Mouse (Mus musculus): ENCODE results near the gene Ankrd65.
"Not testable (repeated sequence)": the region's sequence is repeated elsewhere in the genome, so short reads cannot be mapped to it uniquely, and the experiment has no call there.

Ankrd65 gene

DNA sequence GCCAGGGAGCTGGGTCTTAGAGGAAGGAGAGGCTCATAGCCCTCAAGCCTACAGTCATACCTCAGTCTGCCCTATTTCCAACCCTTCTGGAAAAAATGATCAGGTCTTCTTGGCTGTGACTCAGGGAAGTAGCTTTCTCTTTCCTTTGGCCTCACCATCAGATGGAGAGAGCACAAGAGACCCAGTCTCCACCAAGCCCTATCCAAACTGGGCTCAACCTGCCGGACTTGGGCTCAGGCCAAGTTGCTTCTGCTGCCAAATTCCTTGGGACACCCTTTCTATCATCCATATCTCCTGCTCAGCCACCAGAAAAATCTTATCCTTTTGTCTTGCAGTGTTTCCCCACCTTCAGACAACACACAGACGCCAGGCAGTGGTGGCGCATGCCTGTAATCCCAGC, 14.4 kb upstream of the Ankrd65 start:
- DNase-seq: peak; percentile 69

DNA sequence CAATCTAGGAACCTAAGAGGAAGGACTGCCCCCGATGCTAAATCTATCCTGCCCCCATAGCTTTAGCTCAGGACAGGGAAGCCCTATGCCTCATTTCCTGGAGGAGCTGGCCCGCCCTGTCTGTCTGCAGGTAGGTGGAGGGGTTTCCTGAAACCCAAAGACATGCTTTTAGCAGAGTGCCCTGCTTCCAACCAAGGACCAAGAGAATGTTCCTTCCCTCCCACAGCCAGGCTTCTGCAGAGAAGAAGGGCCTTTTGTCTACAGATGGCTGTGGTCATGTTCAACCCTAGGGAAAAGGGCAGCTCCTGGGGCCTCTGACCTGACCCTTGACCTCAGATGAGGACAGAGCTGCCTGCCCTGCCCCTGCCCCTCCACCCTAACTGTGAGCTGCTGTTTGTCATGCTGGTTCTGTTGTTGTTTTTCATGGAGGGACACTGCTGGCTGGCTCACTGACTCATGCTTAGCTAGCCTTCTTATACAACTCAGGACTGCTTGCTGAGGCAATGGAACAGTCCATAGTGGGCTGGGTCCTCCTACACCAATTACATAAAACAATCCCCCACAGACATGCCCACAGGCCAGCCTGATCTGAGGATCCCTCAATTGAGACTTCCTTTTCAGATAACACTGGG, 13.4 kb upstream of the Ankrd65 start:
- no peak for DNase-seq

- DNase-seq: no peak
Observed at GRCm38 (mm10) chr4:155777816-155778215, 12.4 kb upstream of the Ankrd65 start.

- DNase-seq: no peak
Observed at GRCm38 (mm10) chr4:155779498-155779897, 10.7 kb upstream of the Ankrd65 start.

DNA sequence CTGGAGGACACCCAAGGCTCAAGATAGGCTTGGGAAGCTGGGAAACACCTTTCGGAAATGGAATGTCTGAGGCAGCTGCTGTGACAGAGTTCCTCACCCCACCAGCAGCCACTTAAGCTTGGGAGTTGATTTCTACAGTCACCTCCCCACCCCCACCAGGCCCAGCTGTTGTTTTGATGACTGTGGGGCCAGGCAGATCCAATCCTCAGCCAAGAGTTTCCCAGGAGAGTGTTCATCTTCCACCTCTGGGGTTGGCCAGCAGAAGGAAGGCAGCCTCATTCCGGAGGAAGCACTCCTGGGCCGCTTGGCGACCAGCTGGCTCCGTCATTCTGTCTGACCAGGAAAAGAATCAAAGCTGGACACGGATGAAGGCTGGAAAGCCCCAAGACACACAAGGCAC, 9.3 kb upstream of the Ankrd65 start:
- no peak for DNase-seq

DNA sequence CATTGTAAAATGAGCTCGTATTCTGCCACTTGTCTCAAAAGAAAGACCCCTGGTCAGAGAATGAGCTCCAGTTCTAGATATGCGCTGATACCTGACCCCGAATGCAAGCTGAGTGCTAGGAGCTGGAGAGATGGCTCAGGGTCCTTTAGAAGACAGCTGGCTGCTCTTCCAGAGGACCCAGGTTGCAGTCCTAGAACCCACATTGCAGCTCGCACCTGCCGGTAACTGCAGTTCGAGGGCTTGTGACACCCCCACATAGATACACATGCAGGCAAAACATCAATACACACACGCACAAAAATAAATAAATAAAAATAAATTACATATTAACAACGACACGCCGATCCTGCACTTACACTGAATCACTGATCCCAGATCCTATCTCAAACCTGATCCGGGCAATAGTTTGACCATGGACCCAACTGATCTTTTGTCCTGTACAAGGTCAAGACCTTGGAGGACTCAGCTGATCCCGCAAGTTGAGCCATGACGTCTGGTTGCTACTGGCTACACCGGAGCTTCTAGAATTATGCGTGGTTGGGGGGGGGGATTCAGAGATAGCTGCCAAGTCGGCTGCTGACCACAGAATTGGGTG, 6.7 kb upstream of the Ankrd65 start:
- DNase-seq: peak; percentile 39

- peak; percentile 79 for DNase-seq
Observed at GRCm38 (mm10) chr4:155784081-155784701, 6.0 kb upstream of the Ankrd65 start.

DNA sequence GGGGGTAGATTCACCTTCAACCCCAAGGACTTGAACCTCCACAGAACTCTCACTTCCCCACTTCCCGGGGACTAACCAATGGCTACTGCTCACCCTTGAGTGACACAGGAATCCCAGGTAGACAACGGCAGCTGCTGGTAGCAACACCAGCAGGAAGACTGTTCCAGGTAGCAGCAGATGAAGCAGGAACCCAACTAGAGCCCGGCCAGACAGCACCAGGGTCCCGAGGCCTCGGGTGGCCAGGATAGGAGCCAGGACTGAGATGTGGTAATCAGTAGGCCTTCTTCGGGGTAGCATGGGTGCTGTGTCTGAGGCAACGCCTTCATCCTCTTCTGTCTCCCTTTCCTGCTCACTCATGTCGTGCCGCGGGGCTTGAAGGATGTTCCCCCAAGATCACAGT, 5.0 kb upstream of the Ankrd65 start:
- DNase-seq: no peak

DNA sequence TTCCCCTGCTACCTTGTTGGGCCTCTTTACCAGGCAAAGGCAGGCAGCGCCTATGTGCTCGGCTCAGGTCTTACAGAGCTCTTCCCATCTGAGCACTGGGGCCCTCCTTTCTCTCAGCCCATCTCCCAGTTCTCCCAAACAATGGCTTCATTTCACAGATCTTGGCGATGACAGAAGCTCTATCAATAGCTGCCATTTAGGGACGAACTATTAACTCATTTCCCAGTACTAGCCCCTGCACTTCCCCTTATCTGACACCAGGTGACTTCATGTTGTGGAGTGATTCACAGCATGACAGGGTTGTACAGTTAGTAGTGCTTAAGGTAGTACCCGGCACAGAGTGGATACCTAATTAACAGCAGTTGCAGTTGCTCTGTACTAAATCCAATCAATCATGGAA, 4.4 kb upstream of the Ankrd65 start, which contains the start of gene Tmem88b:
Gene Tmem88b (minus strand): TSS at position 56 of the 400 bp plus-strand sequence.
- DNase-seq: no peak

DNA sequence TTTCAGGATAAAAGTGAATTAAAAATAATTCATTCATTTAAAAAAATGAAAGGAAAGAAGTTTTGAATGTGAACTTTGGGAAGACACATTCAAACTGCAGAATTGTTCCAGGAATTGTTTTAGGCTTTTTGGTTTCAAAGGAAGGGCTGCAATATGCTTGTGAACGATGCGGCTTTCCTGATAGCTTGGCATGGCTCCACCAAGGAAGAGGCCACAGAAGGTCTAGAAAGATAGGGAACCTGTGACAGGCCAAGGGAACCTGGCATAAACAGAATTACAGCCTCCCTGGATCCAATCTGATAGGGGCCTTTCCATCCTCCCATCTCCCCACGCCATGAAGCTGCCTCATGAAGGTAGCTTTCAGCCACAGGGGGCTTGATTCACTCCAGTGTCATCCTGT, 1.9 kb upstream of the Ankrd65 start:
- no peak for DNase-seq

GRCm38 (mm10) chr4:155788833-155789232, 1.4 kb upstream of the Ankrd65 start:
- not testable (repeated sequence) for DNase-seq

- DNase-seq: no peak
Observed at GRCm38 (mm10) chr4:155790650-155791161, 467 bp downstream of the Ankrd65 start.

DNA sequence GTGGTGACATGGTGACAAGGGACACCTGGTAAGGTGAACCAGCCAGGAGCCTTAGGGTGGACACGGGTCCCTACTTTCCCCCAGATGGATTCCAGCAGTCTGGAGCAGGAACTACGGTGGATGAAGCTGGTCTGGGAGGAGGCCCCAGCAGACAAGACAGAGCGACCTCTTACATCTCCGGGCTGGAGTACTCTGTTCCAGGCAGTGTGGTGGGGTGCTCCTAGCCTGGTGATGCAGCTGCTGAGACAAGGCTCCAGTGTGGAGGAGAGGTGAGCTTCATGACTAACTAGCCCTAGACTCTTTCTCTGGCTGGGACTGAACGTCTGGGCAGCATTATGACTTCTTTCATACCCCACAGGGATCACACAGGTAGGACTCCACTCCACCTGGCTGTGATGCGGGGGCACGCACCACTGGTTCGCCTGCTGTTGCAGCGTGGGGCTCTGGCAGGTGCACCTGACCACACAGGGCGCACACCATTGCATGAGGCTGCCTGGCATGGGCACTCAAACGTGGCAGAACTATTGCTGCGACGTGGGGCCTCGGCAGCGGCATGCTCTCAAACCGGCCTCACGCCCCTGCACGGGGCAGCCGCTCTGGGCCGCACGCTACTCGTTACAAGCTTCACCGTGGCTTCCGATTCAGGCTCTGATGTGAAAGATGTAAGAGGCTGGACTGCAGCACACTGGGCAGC, 1.1 kb downstream of the Ankrd65 start:
- no peak for DNase-seq

GRCm38 (mm10) chr4:155793730-155794129, 3.5 kb downstream of the Ankrd65 start:
- no peak for DNase-seq

DNA sequence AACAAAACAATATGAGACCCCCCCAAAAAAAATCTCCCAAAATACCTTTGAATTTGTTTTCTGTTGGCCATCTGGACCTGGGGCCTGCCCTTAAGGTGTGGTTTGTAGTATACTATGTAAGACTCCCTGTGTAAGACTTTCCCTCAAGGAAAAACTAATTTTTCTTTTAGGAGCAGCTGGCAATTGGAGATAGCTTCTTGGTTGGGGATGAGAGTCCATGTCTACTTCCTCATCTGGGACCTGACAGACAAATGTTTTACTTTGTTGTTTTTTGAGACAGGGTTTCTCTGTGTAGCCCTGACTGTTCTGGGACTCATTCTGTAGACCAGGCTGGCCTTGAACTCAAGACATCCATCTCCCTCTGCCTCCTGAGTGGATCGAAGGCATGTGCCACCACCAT, 11.8 kb downstream of the Ankrd65 start:
- no peak for DNase-seq

GRCm38 (mm10) chr4:155802741-155803339, 12.6 kb downstream of the Ankrd65 start, which contains the start of gene Mrpl20:
Mrpl20 (plus strand) TSS chr4:155802878.
- DNase-seq: no peak

DNA sequence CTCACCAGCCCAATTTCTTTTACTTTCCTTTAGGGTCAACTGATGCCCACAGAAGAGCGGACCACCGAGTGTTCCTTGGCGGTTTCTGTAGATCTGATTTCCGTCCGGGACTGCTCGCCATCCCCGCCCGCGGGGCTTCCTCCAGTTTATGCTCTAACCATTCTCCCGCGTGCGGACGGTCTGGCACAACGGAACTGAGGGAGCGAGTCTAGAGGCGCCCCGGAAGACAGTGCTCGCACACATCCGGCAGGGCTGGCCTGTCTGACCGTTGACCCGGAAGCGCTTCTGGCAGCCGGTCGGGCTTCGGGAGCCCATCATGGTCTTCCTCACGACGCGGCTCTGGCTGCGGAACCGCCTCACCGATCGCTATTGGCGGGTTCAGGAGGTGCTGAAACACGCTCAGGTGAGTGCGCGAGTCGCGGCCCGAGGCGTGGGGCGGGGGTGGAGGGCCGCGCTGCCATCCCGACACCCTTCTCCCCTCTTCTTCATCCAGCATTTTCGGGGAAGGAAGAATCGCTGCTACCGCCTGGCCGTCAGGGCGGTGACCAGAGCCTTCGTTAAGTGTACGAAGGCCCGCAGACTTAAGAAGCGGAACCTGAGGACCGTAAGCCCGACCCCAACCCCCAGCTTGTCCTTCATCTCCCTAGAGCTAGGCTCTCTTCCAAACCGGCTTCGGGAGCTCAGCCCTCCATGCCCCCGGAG, 13.3 kb downstream of the Ankrd65 start:
- peak; percentile 97 for DNase-seq

DNA sequence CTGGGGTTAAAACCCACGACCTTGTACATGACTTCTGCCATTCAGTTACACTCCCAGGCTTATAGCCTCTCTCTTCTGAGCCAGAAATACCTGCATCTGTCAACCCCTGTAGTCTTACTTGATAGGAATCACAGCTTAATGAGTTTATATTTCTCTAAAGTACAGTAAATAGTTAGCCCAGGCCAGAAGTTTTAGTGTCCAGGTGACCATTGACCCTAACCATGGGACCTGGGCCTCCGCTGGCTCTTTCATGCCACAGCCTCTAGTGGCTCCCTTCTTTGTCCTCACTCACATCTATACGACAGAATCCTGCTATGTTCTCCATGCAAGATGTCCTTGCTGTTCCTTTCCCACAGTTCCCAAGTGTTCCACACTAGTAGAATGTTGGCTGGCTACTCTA, 17.6 kb downstream of the Ankrd65 start:
- DNase-seq: no peak

GRCm38 (mm10) chr4:155811929-155812664, 21.9 kb downstream of the Ankrd65 start, which contains the start of gene Ccnl2:
Ccnl2 (plus strand) TSS chr4:155812489.
- DNase-seq: peak; percentile 85

DNA sequence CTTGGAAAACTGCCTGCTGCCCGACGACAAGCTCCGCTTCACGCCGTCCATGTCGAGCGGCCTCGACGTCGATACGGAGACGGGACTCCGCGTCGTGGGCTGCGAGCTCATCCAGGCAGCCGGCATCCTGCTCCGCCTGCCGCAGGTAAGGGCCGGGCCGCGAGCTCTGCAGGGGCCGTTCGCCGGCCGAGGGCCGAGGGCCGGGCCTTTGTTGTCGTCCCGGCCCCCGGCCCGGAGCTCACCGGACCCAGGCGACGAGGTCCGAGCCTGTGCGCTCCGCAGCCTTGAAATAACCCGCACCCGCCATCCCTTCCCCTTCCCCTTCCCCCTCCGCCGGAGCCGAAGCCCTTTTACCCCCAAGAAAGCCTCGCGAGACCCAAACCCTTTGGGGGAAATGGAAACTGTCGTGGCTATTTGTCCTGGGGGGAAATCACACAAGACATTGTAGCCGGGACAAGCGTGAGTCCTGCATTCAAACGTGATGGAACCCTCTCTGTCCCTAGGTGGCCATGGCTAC, 22.5 kb downstream of the Ankrd65 start:
- DNase-seq: no peak

- DNase-seq: no peak
Observed at GRCm38 (mm10) chr4:155817533-155817932, 27.3 kb downstream of the Ankrd65 start.

Data from cerebellum, adult 8-10 months (tissue).